Comparison of ENCODE assay signal across 8 mouse cellular contexts in genomic region chr10:9117648-9118551, GRCm38 (mm10).
A peak's percentile ranks its signal among the peaks of the same experiment; 100 is the strongest.
DNase-seq lines count a peak whose midpoint lies in the region; ATAC-seq lines count a peak whose summit lies in the region.

No protein-coding gene starts in this region.

- no peaks in the 10 kb centered on the region for H3K9me3 ChIP-seq in heart, embryonic 15.5 days (replicated peaks)
- H3K9me3 ChIP-seq in liver, embryonic 11.5 days (ENCODE audit: control insufficient read depth, low read length) = no peaks in the 10 kb centered on the region

- no peaks in the 10 kb centered on the region for H3K27me3 ChIP-seq in heart, embryonic 15.5 days
- H3K27me3 ChIP-seq in liver, embryonic 11.5 days (replicated peaks; ENCODE audit: control insufficient read depth, insufficient read depth, low read length) = no peaks in the 10 kb centered on the region

- 0 out of 2 replicates have a peak overlapping the region, but pooled peaks have one; percentile 33 for H3K9ac ChIP-seq in heart, embryonic 15.5 days
- no peak overlapping the region for H3K9ac ChIP-seq in liver, embryonic 11.5 days (ENCODE audit: low read depth, low read length)

- DNase-seq in frontal cortex, postnatal 25 days (ENCODE audit: low spot score in 2 of 2) = no peak
- DNase-seq in liver, embryonic 11.5 days (ENCODE audit: low spot score) = no peak
- peak; percentile 30 for DNase-seq in retina, embryonic 14.5 days (ENCODE audit: low spot score)
- no peak for DNase-seq in adipocyte (ENCODE audit: low spot score)

- H3K27ac ChIP-seq in brown adipose tissue, adult 24 weeks (replicated peaks; ENCODE audit: low read depth, low read length) = no peak overlapping the region
- H3K27ac ChIP-seq in heart, embryonic 15.5 days = no peak overlapping the region
- H3K27ac ChIP-seq in liver, embryonic 11.5 days (ENCODE audit: low read depth, low read length) = no peak overlapping the region

- H3K4me1 ChIP-seq in brown adipose tissue, adult 24 weeks (ENCODE audit: control insufficient read depth, insufficient read depth, insufficient read length, low read length) = no peaks in the 10 kb centered on the region
- peaks cover 7% of the 10 kb centered on the region; the same call in 1 of the 2 replicates for H3K4me1 ChIP-seq in heart, embryonic 15.5 days (replicated peaks)
- H3K4me1 ChIP-seq in liver, embryonic 11.5 days (replicated peaks; ENCODE audit: control insufficient read depth, insufficient read depth, low read length) = no peaks in the 10 kb centered on the region

- peak overlapping the region; percentile 58 for H3K4me2 ChIP-seq in heart, embryonic 15.5 days
- H3K4me2 ChIP-seq in liver, embryonic 11.5 days = peak overlapping the region; percentile 43

- peak; percentile 58 for ATAC-seq in frontal cortex, adult (ENCODE audit: low TSS enrichment)
- no peak for ATAC-seq in heart, embryonic 15.5 days (replicated peaks; ENCODE audit: insufficient number of reproducible peaks, insufficient read depth, low FRiP score, low read depth)
- ATAC-seq in liver, embryonic 11.5 days (replicated peaks; ENCODE audit: low FRiP score) = no peak
- ATAC-seq in activated CD4-positive, CD25-positive, alpha-beta regulatory T cell, adult 4 months = no peak

- 23% methylated on average over 14 of the region's 14 CpGs for WGBS in heart, embryonic 15.5 days
- 28% methylated on average over 14 of the region's 14 CpGs for WGBS in liver, embryonic 11.5 days

- H3K4me3 ChIP-seq in brown adipose tissue, adult 24 weeks (ENCODE audit: insufficient read depth, low read depth, low read length) = peak overlapping the region; percentile 18; the same call in 1 of the 2 replicates
- H3K4me3 ChIP-seq in heart, embryonic 15.5 days = peak overlapping the region; percentile 30
- 0 out of 2 replicates have a peak overlapping the region, but pooled peaks have one; percentile 7 for H3K4me3 ChIP-seq in liver, embryonic 11.5 days (ENCODE audit: low read depth, low read length)

- H3K36me3 ChIP-seq in heart, embryonic 15.5 days = no peaks in the 10 kb centered on the region
- no peaks in the 10 kb centered on the region for H3K36me3 ChIP-seq in liver, embryonic 11.5 days (ENCODE audit: control insufficient read depth, insufficient read depth, low read length)
